Mouse (Mus musculus): Measurements from ENCODE around the gene Egfl8.

Egfl8 gene

GRCm38 (mm10) chr17:34615871-34616270 lies at the start of gene Egfl8:
Gene Egfl8, minus strand, starts transcription at chr17:34615971.
- no peak for ATAC-seq (ENCODE audit: low TSS enrichment)

DNA sequence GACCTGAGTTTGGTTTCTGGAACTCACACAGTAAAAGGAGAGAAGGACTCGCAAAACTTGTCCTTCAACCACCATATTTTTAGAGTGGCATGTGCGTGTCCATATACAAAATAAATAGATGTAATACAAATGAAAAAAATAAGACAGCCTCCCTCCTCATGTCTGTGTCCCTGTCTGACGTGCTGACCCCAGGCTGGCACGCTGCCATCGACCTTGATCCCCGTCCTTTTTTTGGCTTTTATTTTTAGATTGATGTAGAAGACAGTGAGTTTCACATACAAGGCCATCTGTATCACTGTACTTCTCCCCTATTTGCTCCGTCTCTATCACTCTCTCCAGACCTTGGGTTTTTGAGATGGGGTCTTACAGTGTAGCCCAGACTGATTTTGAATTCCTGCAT lies 48.7 kb upstream of the Egfl8 start:
- no peak for ATAC-seq (ENCODE audit: low TSS enrichment)

- no peak for ATAC-seq (ENCODE audit: low TSS enrichment)
Observed at GRCm38 (mm10) chr17:34663558-34663957, 47.8 kb upstream of the Egfl8 start.

GRCm38 (mm10) chr17:34662978-34663377 lies 47.2 kb upstream of the Egfl8 start:
- no peak for ATAC-seq (ENCODE audit: low TSS enrichment)

- ATAC-seq (ENCODE audit: low TSS enrichment), result no peak
Observed at GRCm38 (mm10) chr17:34662468-34662867, 46.7 kb upstream of the Egfl8 start.

GRCm38 (mm10) chr17:34661121-34661591 lies 45.4 kb upstream of the Egfl8 start:
- no peak for ATAC-seq (ENCODE audit: low TSS enrichment)

DNA sequence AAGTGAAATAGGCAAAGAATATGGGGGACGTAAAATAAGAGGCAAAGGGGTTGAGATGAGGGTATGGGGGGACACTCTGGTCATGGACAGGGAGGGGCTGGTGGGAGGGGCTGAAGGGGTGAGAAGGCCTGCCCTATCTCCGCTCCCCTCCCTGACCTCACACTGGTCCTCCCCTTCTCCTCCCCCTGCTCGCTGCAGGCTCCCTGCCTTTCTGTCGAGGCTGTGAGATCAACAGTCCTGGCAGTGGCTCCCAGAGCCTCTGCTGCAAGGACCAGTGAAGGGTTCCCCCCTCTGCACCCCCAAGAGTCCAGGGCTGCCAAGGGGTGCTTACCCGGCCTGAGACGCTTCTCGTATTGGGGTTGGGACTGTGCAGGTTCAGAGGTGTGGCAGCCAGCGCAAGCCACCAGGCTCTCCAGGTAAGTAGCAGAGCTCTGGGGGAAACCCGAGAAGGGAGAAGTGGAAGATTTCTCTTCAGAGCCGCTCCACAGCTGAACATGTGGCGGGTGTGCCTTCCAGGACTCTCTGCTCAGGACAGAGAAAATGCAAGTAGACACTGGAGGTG lies 44.6 kb upstream of the Egfl8 start:
- no peak for ATAC-seq (ENCODE audit: low TSS enrichment)

DNA sequence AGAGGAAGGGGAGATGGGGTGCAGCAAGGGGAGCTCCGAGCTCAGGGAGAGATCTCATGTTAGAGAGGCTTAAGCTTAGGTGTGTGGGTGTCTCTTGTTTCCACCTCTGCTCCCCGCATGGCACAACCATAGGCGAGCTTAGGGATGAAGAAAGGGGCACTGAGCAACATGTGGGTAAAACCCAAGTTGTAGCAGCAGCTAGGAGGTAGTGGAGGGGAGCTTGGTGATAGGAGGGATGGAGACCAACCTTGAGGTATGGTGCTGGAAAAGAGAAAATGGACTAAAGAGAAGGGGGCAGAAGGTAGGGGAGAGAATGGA lies 44.1 kb upstream of the Egfl8 start:
- ATAC-seq (ENCODE audit: low TSS enrichment), result no peak

DNA sequence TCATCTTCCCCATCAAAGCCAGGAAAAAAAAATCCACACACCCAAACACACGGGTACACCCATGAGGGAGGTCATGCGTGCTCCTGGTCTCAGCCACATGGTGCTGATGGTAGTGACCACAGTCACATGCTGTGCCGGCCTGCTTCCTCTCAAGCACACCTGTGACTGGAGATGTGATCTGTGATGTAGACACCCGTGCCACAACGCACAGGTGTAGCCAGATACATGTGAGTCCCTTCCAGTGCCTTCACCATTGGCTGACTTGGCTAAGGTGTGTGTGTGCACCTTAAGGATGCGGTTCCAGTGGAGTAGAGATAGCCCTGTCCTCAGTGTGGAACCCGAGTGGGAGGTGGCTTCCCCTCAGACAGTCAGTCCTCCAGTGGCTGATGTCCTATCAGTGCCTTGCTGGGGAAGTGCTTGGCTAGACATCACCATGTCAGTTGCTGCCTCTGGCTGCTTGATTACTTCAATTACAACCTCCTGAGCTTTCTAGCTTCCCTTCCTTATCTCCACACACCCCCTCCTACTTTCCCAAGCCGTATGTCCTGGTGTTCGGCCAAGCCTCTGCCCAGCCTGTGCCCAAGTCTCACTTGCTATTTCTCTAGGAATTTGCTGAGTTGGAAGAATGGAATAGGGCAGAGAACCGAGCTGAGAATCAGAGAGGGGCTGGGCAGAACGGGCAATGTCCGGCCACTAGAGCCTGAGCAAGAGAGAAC lies 43.6 kb upstream of the Egfl8 start:
- no peak for ATAC-seq (ENCODE audit: low TSS enrichment)

GRCm38 (mm10) chr17:34658591-34658990 lies 42.8 kb upstream of the Egfl8 start:
- no peak for ATAC-seq (ENCODE audit: low TSS enrichment)

GRCm38 (mm10) chr17:34658145-34658544 lies 42.4 kb upstream of the Egfl8 start:
- no peak for ATAC-seq (ENCODE audit: low TSS enrichment)

DNA sequence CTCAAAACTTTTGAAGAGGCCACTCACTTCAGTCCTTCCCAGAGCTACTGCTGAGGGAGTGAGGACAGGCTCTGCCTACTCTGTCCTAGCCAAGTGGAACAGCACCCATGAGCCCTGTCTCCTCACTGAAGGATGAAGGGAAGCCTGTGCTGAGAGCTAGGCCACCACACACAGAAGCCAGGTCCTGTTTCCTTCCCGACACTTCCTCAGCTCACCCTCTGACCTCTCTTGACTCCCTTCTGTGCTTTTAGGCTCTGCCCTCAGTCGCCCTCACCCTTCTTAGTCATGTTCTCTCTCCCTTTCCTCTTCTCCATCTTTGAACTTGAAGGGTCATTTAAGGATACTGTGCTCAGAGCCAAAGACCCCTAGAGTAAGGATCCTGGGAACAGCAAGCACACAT lies 41.5 kb upstream of the Egfl8 start:
- ATAC-seq (ENCODE audit: low TSS enrichment), result no peak

GRCm38 (mm10) chr17:34656666-34657065 lies 40.9 kb upstream of the Egfl8 start:
- ATAC-seq (ENCODE audit: low TSS enrichment), result no peak

DNA sequence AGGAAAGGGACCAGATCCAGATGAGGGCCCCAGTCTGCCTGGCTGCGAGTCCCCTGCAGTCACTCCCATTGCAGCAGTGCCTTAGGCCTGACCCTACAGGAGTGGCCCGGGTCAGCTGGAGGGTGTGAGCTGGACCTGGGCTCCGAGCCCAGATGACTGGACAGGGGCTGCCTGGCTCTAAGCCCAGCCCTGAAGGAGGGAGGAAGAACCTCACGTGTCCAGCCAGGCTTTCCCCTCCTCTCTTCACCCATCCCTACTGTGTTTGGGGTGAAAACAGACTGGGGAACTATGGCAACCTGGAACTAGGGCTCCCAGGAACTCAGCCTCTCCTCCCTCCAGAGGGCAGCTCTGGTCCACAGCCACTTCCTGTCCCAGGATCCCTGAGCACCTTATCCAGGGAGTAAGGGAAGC lies 39.8 kb upstream of the Egfl8 start:
- peak; percentile 26; the same call in 1 of the 2 replicates for ATAC-seq (ENCODE audit: low TSS enrichment)

DNA sequence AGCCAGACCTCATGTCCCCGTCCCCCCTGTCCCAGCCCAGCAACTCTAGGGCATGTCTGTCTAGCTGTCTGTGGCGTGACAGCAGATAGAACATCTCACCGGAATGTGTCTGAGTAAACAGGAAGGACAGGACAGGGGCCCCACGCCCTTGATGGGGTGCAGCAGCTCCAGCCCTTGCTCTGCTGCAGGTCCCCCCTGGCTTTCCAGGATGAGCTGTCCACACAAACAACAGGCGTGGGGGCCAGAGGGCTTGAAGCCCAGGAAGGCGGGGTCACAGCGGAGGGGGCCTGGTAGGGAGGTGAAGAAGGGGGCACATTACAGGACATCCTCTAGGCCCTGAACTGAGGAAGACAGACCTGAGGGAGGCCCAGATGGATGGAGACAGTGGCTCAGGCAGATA lies 39.4 kb upstream of the Egfl8 start:
- no peak for ATAC-seq (ENCODE audit: low TSS enrichment)

GRCm38 (mm10) chr17:34654392-34654791 lies 38.6 kb upstream of the Egfl8 start:
- no peak for ATAC-seq (ENCODE audit: low TSS enrichment)

- ATAC-seq (ENCODE audit: low TSS enrichment), result no peak
Observed at GRCm38 (mm10) chr17:34653746-34654285, 38.0 kb upstream of the Egfl8 start.

DNA sequence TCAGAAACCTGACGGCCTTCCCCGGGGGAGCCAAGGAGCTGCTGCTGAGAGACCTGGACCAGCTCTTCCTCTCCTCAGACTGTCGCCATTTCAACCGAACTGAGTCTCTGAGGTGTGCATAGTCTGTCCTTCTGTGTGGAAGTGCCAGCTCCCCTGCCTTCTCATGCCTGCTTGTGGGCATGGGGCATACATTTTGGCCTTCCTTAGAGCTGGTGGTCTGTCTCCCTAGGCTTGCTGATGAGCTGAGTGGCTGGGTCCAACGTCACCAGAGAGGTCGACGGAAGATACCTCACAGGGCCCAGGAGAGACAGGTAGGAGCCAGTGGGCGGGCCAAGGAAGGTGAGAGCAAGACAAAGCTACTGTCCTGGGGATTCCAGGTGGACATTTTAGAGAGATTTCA lies 37.2 kb upstream of the Egfl8 start:
- ATAC-seq (ENCODE audit: low TSS enrichment), result no peak

- no peak for ATAC-seq (ENCODE audit: low TSS enrichment)
Observed at GRCm38 (mm10) chr17:34652546-34652945, 36.8 kb upstream of the Egfl8 start.

DNA sequence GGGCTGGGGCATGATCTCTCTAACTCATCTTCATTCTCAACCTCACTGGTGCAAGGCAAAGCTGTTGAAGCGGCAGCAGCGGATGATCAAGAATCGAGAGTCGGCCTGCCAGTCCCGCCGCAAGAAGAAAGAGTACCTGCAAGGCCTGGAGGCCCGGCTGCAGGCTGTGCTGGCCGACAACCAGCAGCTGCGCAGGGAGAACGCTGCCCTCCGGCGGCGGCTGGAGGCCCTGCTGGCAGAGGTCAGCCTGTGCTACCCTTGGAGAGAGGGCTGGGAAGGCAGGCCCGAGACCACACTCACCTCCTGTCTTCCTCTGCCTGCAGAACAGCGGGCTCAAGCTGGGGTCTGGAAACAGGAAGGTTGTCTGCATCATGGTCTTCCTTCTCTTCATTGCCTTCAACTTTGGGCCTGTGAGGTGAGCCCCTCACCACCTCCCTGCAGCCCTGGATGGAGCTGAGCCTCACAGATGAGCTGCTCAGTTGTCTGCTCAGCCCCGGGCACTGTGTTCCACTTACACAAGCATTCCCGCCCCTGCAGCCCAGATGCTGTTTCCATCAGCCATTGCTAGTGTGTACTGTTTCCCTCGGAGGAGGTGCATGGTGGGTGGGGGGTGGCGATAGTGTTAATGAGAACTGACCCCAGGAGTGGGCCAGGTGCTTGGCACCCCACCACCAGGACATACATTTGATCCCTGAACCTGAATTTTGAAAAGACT lies 35.9 kb upstream of the Egfl8 start:
- no peak for ATAC-seq (ENCODE audit: low TSS enrichment)

DNA sequence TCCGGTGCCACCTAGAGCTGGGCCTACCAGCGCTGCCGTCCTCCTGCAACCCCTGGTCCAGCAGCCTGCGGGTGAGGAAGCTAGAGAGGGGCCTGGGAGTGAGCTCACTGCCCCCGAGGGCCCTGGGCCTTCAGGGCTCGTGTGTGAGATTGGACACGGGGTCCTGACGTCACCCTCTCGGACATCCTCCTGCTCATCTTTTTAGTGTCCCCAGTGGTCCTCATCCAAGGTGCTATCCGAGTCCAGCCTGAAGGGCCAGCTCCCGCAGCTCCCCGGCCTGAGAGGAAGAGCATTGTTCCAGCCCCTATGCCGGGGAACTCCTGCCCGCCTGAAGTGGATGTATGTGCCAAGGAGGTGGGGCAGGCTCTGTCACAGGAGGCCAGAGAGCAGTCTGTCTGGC lies 35.0 kb upstream of the Egfl8 start:
- ATAC-seq (ENCODE audit: low TSS enrichment), result no peak

- no peak for ATAC-seq (ENCODE audit: low TSS enrichment)
Observed at GRCm38 (mm10) chr17:34649106-34649864, 33.5 kb upstream of the Egfl8 start.

Data from frontal cortex, adult (tissue).